Mouse (Mus musculus): Measurements from ENCODE around the gene Hyal1. TPM values are rescaled to one million over a fixed set of nuclear protein-coding genes. Genes with fewer than 3 reads are reported as not detected.

Gene Hyal1
- total and polyA plus RNA-seq, 2 experiments from 2014 or later, result 6.0 to 21.3 TPM

DNA sequence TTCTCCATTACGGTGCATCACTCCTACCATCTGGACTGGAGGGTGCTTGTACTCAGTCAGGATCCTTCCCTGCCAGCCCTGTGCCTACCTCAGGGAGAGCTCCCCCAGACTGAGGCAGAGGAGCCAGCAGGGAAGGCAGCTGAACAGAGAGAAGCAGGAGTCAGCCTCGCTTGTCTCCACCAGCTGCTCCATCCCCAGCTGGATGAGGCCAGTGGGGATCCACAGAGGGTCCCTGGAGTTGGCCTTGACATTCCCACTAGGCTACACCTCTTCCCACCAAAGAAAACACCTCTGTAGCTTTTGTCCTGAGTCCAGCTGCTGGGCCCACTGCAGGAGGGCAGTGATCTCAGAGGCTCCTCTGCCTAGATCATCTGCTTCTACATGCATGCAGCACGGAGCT, 48.2 kb downstream of the Hyal1 start:
- no peak for DNase-seq (ENCODE audit: low spot score)
- Histone ChIP-seq H3K27ac (ENCODE audit: low read depth) (peak overlapping the region; percentile 94), H3K4me3 (ENCODE audit: low read depth, low read length) (no peak overlapping the region), H3K4me1 (ENCODE audit: control insufficient read depth, insufficient read depth) (peaks cover 71% of the 10 kb centered on the region), H3K9ac (replicated peaks; ENCODE audit: low read depth, low read length) (peak overlapping the region; percentile 32; the same call in 1 of the 2 replicates), H3K4me2 (ENCODE audit: low read depth, low read length) (peak overlapping the region; percentile 14; the same call in 1 of the 2 replicates), H3K36me3 (replicated peaks; ENCODE audit: control insufficient read depth, insufficient read depth, low read length) (peaks cover 25% of the 10 kb centered on the region), H3K9me3 (replicated peaks; ENCODE audit: control insufficient read depth, low read length) (no peaks in the 10 kb centered on the region), H3K27me3 (ENCODE audit: control insufficient read depth, insufficient read depth, low read length) (no peaks in the 10 kb centered on the region)
- 79% methylated on average over 3 of the region's 3 CpGs for WGBS
- TF ChIP-seq CTCF (IDR thresholded peaks at IDR 0.05; ENCODE audit: low read depth) (no peak), EP300 (IDR thresholded peaks at IDR 0.05; ENCODE audit: low read depth) (no peak)
- ATAC-seq (ENCODE audit: insufficient read depth, low read depth), result no peak

DNA sequence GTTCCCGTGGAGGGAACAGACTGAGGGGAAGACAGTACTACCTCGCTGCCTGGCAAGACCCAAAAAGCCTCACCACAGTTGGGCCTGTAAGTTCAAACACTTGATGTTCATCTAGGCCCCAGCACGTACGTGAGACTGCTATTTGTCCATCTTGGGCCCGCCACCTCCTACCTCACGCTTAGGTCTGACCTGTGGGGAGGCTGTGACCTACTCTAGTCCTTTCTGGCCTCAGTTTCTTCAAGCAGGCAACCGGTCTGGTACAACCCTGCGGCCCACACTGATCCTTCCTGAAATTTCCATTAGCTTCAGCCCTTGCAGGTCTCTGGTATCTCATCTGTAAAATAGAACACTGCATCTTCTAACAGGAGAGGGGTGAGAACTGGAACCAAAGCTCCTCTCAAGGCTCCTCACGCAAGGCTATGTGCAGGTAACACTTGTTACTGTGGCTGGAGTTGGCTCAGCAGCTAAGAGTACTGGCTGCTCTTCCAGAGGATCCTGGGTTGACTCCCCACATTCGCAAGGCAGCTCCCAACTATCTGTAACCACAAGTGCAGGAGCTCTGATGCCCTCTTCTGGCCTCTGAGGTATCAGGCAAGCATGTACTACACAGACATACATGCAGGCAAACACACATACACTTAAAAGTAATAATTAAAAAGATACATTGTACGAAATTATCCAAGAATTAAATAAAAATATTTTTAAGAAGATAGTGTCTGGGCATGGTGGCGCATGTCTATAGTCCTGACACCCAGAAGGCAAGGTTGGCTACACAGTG, 48.8 kb downstream of the Hyal1 start:
- H3K9ac ChIP-seq (replicated peaks; ENCODE audit: low read depth, low read length), result 0 out of 2 replicates have a peak overlapping the region, but pooled peaks have one; percentile 32
- DNase-seq (ENCODE audit: low spot score) (no peak), ATAC-seq (ENCODE audit: insufficient read depth, low read depth) (no peak)
- H3K9me3 ChIP-seq (replicated peaks; ENCODE audit: control insufficient read depth, low read length), result no peaks in the 10 kb centered on the region
- no peak for TF ChIP-seq EP300 (IDR thresholded peaks at IDR 0.05; ENCODE audit: low read depth)
- TF ChIP-seq CTCF (IDR thresholded peaks at IDR 0.05; ENCODE audit: low read depth), result peak; percentile 38
- H3K4me3 ChIP-seq (ENCODE audit: low read depth, low read length), result no peak overlapping the region
- H3K27me3 ChIP-seq (ENCODE audit: control insufficient read depth, insufficient read depth, low read length), result no peaks in the 10 kb centered on the region
- peaks cover 19% of the 10 kb centered on the region for H3K36me3 ChIP-seq (replicated peaks; ENCODE audit: control insufficient read depth, insufficient read depth, low read length)
- peaks cover 71% of the 10 kb centered on the region for H3K4me1 ChIP-seq (ENCODE audit: control insufficient read depth, insufficient read depth)
- H3K27ac ChIP-seq (ENCODE audit: low read depth), result peak overlapping the region; percentile 94
- 84% methylated on average over 12 of the region's 12 CpGs for WGBS
- 0 out of 2 replicates have a peak overlapping the region, but pooled peaks have one; percentile 51 for H3K4me2 ChIP-seq (ENCODE audit: low read depth, low read length)

DNA sequence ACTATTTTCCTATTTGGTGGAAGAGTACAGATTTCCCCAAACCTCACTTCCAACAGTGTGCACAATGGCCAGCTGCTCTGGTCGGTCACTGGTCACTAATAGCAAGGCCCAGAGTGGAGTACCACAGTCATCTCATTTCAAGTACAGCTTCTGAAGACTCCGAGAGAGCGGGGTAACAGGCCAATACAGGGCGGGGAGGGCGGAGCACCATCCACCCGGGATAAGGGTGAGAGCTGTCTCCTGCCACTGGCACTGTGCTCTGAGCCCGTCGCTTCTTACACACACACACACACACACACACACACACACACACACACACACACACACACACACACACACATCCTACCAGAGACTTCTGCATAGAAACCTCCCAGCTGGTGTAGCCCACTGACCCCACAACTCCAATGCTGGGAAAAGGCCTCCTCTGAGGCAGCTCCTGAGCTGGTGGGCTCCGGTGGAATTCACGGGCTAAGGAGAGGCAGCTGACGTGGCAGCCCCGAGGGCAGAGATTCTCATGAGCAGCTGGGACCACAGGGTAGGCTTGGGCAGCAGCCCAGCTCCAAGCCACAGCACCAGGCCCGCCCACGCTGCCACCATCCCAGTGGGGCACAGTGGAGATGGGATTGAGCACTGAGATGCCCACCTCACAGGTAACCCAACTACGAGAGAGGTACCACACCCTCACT, 49.6 kb downstream of the Hyal1 start:
- Histone ChIP-seq H3K4me1 (ENCODE audit: control insufficient read depth, insufficient read depth) (peaks cover 69% of the 10 kb centered on the region), H3K9me3 (replicated peaks; ENCODE audit: control insufficient read depth, low read length) (no peaks in the 10 kb centered on the region), H3K4me2 (ENCODE audit: low read depth, low read length) (peak overlapping the region; percentile 51), H3K9ac (replicated peaks; ENCODE audit: low read depth, low read length) (peak overlapping the region; percentile 2; the same call in 1 of the 2 replicates), H3K27me3 (ENCODE audit: control insufficient read depth, insufficient read depth, low read length) (no peaks in the 10 kb centered on the region), H3K4me3 (ENCODE audit: low read depth, low read length) (0 out of 2 replicates have a peak overlapping the region, but pooled peaks have one; percentile 6), H3K27ac (ENCODE audit: low read depth) (peak overlapping the region; percentile 94), H3K36me3 (replicated peaks; ENCODE audit: control insufficient read depth, insufficient read depth, low read length) (peaks cover 18% of the 10 kb centered on the region)
- TF ChIP-seq CTCF (IDR thresholded peaks at IDR 0.05; ENCODE audit: low read depth), result no peak
- TF ChIP-seq EP300 (IDR thresholded peaks at IDR 0.05; ENCODE audit: low read depth), result no peak
- ATAC-seq (ENCODE audit: insufficient read depth, low read depth) (peak; percentile 3; the same call in 1 of the 2 replicates), DNase-seq (ENCODE audit: low spot score) (no peak)
- WGBS, result 37% methylated on average over 13 of the region's 15 CpGs

DNA sequence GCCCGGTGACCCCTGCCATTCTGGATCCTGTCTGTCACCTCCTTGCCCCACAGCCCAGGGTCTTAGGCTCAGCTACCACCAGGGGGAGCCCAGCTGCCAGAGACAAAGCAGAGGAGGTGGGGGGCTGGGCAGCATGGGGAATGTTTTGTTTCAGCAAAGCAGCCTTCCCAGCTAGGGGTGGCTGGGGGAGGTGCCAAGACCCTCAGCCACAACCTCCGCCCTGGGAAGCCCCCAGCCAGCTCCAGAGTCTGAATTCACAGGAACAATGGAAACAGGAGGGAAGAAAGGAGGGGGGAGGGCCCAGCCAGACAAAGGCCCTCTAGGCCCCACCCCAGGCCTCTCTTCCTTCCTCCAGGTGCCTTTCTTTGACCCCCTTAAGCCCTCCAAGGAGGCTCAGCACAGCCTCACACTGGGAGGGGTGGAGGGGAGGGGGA, 50.1 kb downstream of the Hyal1 start:
- peak; percentile 79 for DNase-seq (ENCODE audit: low spot score)
- no peak overlapping the region for H3K4me3 ChIP-seq (ENCODE audit: low read depth, low read length)
- WGBS, result 0% methylated on average over 2 of the region's 2 CpGs

DNA sequence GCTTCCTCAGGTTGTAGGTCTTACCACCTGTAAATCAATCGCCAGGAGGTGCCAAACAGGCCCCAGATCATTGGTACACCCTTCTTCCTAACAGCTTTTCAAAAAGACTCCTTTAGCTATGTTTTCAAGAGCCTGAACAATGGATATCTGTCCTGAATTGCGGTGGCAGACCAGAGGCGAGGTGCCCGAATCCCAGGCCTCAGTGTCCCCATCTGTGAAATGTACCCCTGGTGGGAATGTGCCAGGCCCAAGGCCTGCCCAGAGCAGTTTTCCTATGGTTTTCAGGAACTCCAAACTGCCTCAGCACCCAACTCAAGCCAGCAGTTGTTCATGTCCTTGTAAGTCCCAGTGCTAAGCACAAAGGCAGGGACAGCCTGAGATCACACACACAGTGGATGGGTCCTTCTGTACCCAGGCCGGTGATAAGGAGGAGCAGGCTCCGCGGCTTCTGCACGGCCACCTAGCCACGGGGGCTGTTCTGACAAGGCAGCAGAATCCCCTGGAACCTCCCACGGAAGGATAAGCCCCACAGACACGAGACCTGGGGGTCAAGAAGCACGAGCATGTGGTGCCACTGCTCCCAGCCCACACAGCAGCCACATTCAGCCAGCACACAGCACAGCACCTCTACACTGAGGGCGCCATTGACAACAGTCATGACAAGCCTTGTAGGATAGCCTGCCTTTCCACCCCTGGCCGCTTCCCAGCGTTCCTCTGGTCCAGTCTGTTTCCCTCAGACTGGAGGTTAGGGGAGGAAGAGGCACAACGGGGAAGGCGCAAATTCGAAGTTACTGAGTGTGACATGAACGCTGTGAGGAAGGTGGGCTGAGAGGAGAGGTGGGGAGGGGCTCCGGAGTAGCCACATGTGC, 50.9 kb downstream of the Hyal1 start:
- Histone ChIP-seq H3K4me3 (ENCODE audit: low read depth, low read length) (no peak overlapping the region), H3K27ac (ENCODE audit: low read depth) (peak overlapping the region; percentile 94), H3K4me2 (ENCODE audit: low read depth, low read length) (peak overlapping the region; percentile 51), H3K9ac (replicated peaks; ENCODE audit: low read depth, low read length) (peak overlapping the region; percentile 2), H3K9me3 (replicated peaks; ENCODE audit: control insufficient read depth, low read length) (no peaks in the 10 kb centered on the region), H3K36me3 (replicated peaks; ENCODE audit: control insufficient read depth, insufficient read depth, low read length) (peaks cover 17% of the 10 kb centered on the region), H3K27me3 (ENCODE audit: control insufficient read depth, insufficient read depth, low read length) (no peaks in the 10 kb centered on the region), H3K4me1 (ENCODE audit: control insufficient read depth, insufficient read depth) (peaks cover 73% of the 10 kb centered on the region)
- ATAC-seq (ENCODE audit: insufficient read depth, low read depth), result no peak
- DNase-seq (ENCODE audit: low spot score), result no peak
- TF ChIP-seq CTCF (IDR thresholded peaks at IDR 0.05; ENCODE audit: low read depth), result no peak
- TF ChIP-seq EP300 (IDR thresholded peaks at IDR 0.05; ENCODE audit: low read depth), result no peak
- 22% methylated on average over 20 of the region's 20 CpGs for WGBS

More for the DNA sequence above, 50.1 kb downstream of the Hyal1 start:
- peak; percentile 60 for ATAC-seq (ENCODE audit: insufficient read depth, low read depth)
- Histone ChIP-seq H3K4me1 (ENCODE audit: control insufficient read depth, insufficient read depth) (peaks cover 66% of the 10 kb centered on the region), H3K4me2 (ENCODE audit: low read depth, low read length) (peak overlapping the region; percentile 51), H3K9ac (replicated peaks; ENCODE audit: low read depth, low read length) (peak overlapping the region; percentile 2), H3K9me3 (replicated peaks; ENCODE audit: control insufficient read depth, low read length) (no peaks in the 10 kb centered on the region), H3K27ac (ENCODE audit: low read depth) (peak overlapping the region; percentile 94), H3K36me3 (replicated peaks; ENCODE audit: control insufficient read depth, insufficient read depth, low read length) (peaks cover 19% of the 10 kb centered on the region), H3K27me3 (ENCODE audit: control insufficient read depth, insufficient read depth, low read length) (no peaks in the 10 kb centered on the region)
- TF ChIP-seq EP300 (IDR thresholded peaks at IDR 0.05; ENCODE audit: low read depth) (no peak), CTCF (IDR thresholded peaks at IDR 0.05; ENCODE audit: low read depth) (peak; percentile 98)

Data from heart, postnatal 0 days (tissue).